Mouse (Mus musculus) liver (tissue): ENCODE data around the gene Gm10638.
A peak's percentile ranks its signal among the peaks of the same experiment; 100 is the strongest.

ENCODE experiments used
- DNase-seq: peaks from one replicate; pipeline ENCODE4 v3.0.0-alpha.2; 2020; ENCODE audit warnings: mixed read lengths

The Gm10638 gene

GRCm38 (mm10) chr8:86740899-86741298 lies 4.6 kb upstream of the Gm10638 start:
- no peak for DNase-seq

- no peak for DNase-seq
Observed at GRCm38 (mm10) chr8:86741627-86742026, 3.9 kb upstream of the Gm10638 start.

GRCm38 (mm10) chr8:86742605-86743345 lies 2.7 kb upstream of the Gm10638 start:
- DNase-seq, result no peak

- peak; percentile 59 for DNase-seq
Observed at GRCm38 (mm10) chr8:86744313-86745220, 932 bp upstream of the Gm10638 start.

- peak; percentile 96 for DNase-seq
Observed at GRCm38 (mm10) chr8:86745935-86746441, 489 bp downstream of the Gm10638 start.

- peak; percentile 46 for DNase-seq
Observed at GRCm38 (mm10) chr8:86746511-86746910, 1.0 kb downstream of the Gm10638 start.

- DNase-seq, result no peak
Observed at GRCm38 (mm10) chr8:86749842-86750241, 4.3 kb downstream of the Gm10638 start.

GRCm38 (mm10) chr8:86756948-86757733 lies 11.6 kb downstream of the Gm10638 start:
- DNase-seq, result peak; percentile 13

GRCm38 (mm10) chr8:86758651-86759050 lies 13.2 kb downstream of the Gm10638 start:
- no peak for DNase-seq

GRCm38 (mm10) chr8:86759090-86759491 lies 13.6 kb downstream of the Gm10638 start:
- peak; percentile 39 for DNase-seq

- no peak for DNase-seq
Observed at GRCm38 (mm10) chr8:86760746-86761145, 15.2 kb downstream of the Gm10638 start.

GRCm38 (mm10) chr8:86762806-86763205 lies 17.3 kb downstream of the Gm10638 start:
- no peak for DNase-seq

- peak; percentile 79 for DNase-seq
Observed at GRCm38 (mm10) chr8:86765155-86765554, 19.7 kb downstream of the Gm10638 start.

GRCm38 (mm10) chr8:86765669-86766068 lies 20.2 kb downstream of the Gm10638 start:
- no peak for DNase-seq

GRCm38 (mm10) chr8:86766548-86767211 lies 21.2 kb downstream of the Gm10638 start:
- DNase-seq, result no peak

GRCm38 (mm10) chr8:86768499-86768898 lies 23.0 kb downstream of the Gm10638 start:
- DNase-seq, result no peak

- DNase-seq, result no peak
Observed at GRCm38 (mm10) chr8:86769945-86770715, 24.6 kb downstream of the Gm10638 start.

GRCm38 (mm10) chr8:86779207-86779606 lies 33.7 kb downstream of the Gm10638 start:
- DNase-seq, result no peak

- DNase-seq, result no peak
Observed at GRCm38 (mm10) chr8:86781094-86781493, 35.6 kb downstream of the Gm10638 start.

GRCm38 (mm10) chr8:86786498-86786897 lies 41.0 kb downstream of the Gm10638 start:
- DNase-seq, result peak; percentile 16

GRCm38 (mm10) chr8:86787891-86788420 lies 42.5 kb downstream of the Gm10638 start:
- no peak for DNase-seq
